Mouse (Mus musculus) E14TG2a.4 (cell line): ENCODE data around the gene Fat3.

Experiments used
- H3K27me3 ChIP-seq: 2 replicates; pipeline ENCODE4 v1.6.1; 2014; ENCODE audit warnings: low read length, control low read depth; ENCODE audit not compliant: insufficient read depth
- H3K36me3 ChIP-seq: 2 replicates; pipeline ENCODE4 v1.6.1; 2014; ENCODE audit warnings: low read length, control low read depth; ENCODE audit not compliant: insufficient read depth
- H3K4me1 ChIP-seq: replicated peaks from 2 replicates; pipeline ENCODE4 v1.6.1; 2014; ENCODE audit warnings: low read depth, low read length, control low read depth
- H3K4me3 ChIP-seq: replicated peaks from 2 replicates; pipeline ENCODE4 v1.5.1; 2014; ENCODE audit warnings: mild to moderate bottlenecking, low read length
- H3K9me3 ChIP-seq: 2 replicates; pipeline ENCODE4 v1.6.1; 2014; ENCODE audit warnings: low read length, control low read depth
- CTCF ChIP-seq: conservative IDR thresholded peaks from 2 replicates; pipeline ENCODE4 v1.5.1; 2014; ENCODE audit warnings: low read length
- NANOG ChIP-seq: IDR thresholded peaks from 2 replicates; pipeline ENCODE4 v1.6.1; 2014; ENCODE audit warnings: borderline replicate concordance, low read length, mixed read lengths
- POU5F1 ChIP-seq: IDR thresholded peaks from 2 replicates; pipeline ENCODE4 v1.6.1; 2014; ENCODE audit warnings: low read length, borderline replicate concordance

Fat3 gene

DNA sequence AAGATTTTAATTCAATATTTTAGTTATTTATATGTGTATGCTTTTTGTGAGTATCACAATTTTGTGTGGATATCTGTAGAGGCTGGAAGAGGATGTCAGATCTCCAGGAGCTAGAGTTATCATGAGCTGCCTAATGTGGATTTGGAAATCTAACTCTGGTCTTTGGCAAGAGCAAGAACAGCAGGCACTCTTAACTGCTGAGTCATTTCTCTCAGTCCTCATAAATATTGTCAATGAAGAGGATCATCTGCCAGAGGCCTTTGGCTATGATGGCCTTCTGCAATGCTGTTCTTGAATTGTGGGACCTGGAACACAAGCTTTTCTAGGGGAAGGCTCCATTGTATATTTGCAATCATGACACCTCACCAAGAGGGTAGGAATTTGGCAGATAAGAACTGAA lies 529.7 kb downstream of the Fat3 start:
- TF ChIP-seq POU5F1 (no peak), NANOG (no peak), CTCF (no peak)
- H3K36me3 ChIP-seq = no peaks in the 10 kb centered on the region
- H3K27me3 ChIP-seq = no peaks in the 10 kb centered on the region
- no peaks in the 10 kb centered on the region for H3K4me1 ChIP-seq
- peaks cover 6% of the 10 kb centered on the region; the same call in 1 of the 2 replicates for H3K9me3 ChIP-seq
- H3K4me3 ChIP-seq = no peak overlapping the region

DNA sequence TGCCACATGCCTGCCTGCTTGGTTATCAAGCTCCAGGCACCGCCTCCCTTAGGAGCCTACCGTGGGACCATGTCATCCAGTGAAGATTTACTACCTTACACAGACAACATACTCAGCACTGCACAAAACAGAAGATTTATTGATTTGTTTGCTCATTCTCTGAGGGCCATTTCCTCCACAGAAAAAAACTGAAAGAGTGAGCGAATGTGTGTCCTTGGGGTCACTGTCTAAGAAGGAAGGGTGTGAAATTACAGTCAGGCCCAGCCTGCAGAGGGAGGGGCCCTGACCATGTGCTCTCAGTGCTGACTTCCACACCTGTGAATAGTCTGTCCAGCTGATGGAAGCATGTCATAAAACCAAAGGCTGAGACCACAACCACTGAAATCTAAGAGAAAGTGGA lies 536.9 kb downstream of the Fat3 start:
- Histone ChIP-seq H3K36me3 (no peaks in the 10 kb centered on the region), H3K4me1 (no peaks in the 10 kb centered on the region), H3K9me3 (peaks cover 17% of the 10 kb centered on the region), H3K4me3 (no peak overlapping the region), H3K27me3 (no peaks in the 10 kb centered on the region)
- TF ChIP-seq POU5F1 (no peak), CTCF (no peak), NANOG (no peak)

- H3K36me3 ChIP-seq = no peaks in the 10 kb centered on the region
- peaks cover 17% of the 10 kb centered on the region for H3K9me3 ChIP-seq
- H3K4me1 ChIP-seq = no peaks in the 10 kb centered on the region
- TF ChIP-seq NANOG = no peak
- TF ChIP-seq CTCF = no peak
- no peak for TF ChIP-seq POU5F1
- H3K4me3 ChIP-seq = no peak overlapping the region
- no peaks in the 10 kb centered on the region for H3K27me3 ChIP-seq
These were observed 538.2 kb downstream of the Fat3 start for GRCm38 (mm10) chr9:15962886-15963285.

DNA sequence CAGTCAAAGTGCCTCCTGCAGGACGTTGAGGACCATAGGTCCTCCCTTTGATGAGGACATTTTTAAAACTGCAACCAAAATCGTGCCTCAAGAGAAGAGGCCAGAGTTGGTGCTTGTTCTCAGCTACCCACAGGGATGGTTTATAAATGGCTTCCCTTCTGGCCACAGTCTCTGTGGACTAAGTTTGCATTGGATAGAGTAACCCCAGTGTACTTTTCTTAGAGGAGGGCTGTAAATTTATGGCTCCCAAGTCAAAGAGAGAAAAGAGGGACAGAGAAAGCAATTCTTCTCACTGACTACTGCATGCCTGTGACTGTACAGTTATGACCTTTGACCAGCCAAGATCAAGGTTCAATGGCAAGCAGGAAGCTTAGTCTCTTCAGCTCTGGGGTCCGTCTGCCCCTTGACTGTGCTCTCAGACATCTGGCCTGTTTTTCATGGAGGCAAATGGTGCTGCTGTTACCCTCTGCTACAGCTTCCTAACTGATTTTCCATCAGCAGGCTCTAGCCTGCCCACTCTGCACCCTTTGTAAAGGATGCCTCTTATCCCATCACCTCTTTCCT lies 542.8 kb downstream of the Fat3 start:
- Histone ChIP-seq H3K9me3 (no peaks in the 10 kb centered on the region), H3K27me3 (no peaks in the 10 kb centered on the region), H3K36me3 (no peaks in the 10 kb centered on the region), H3K4me3 (no peak overlapping the region), H3K4me1 (no peaks in the 10 kb centered on the region)
- TF ChIP-seq NANOG = no peak
- no peak for TF ChIP-seq POU5F1
- TF ChIP-seq CTCF = no peak

GRCm38 (mm10) chr9:15957816-15958215 lies 543.3 kb downstream of the Fat3 start:
- TF ChIP-seq POU5F1 (no peak), CTCF (no peak), NANOG (no peak)

DNA sequence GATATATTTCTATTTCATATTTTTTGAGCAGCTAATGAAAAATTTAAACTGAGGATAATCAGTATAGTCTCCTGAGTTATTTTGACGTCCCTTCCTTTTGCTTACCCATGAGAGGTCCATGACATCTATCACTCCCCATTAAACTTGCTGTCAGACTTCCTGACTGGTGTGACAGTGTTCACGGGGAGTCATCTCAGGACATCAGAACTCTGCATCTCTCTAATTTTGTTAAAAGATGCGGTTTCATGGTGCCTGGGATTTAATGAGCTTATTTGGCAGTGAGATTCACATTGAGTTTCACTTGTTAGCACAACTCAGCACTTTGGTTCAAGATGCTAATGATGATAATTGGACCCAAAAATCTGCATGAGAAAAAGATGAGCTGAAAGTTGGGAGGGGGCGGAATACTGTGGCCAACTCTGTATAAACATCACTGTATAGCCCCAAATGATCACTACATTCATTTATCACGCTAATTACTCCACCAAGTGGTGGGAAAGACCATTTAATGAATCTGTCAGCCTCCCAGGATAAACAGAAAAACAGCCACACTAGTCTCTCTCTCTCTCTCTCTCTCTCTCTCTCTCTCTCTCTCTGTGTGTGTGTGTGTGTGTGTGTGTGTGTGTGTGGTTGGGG lies 545.8 kb downstream of the Fat3 start:
- Histone ChIP-seq H3K27me3 (0 out of 2 replicates have a peak, but pooled peaks cover 2% of the 10 kb centered on the region), H3K4me1 (no peaks in the 10 kb centered on the region), H3K36me3 (no peaks in the 10 kb centered on the region), H3K4me3 (no peak overlapping the region), H3K9me3 (no peaks in the 10 kb centered on the region)
- TF ChIP-seq POU5F1 (no peak), CTCF (no peak), NANOG (no peak)

More at GRCm38 (mm10) chr9:15957816-15958215, 543.3 kb downstream of the Fat3 start:
- no peak overlapping the region for H3K4me3 ChIP-seq
- H3K27me3 ChIP-seq = no peaks in the 10 kb centered on the region
- H3K36me3 ChIP-seq = no peaks in the 10 kb centered on the region
- H3K9me3 ChIP-seq = no peaks in the 10 kb centered on the region
- H3K4me1 ChIP-seq = no peaks in the 10 kb centered on the region

GRCm38 (mm10) chr9:15954338-15954704 lies 546.8 kb downstream of the Fat3 start:
- Histone ChIP-seq H3K9me3 (no peaks in the 10 kb centered on the region), H3K4me1 (no peaks in the 10 kb centered on the region), H3K27me3 (0 out of 2 replicates have a peak, but pooled peaks cover 2% of the 10 kb centered on the region), H3K36me3 (no peaks in the 10 kb centered on the region), H3K4me3 (no peak overlapping the region)
- TF ChIP-seq NANOG = no peak
- no peak for TF ChIP-seq CTCF
- no peak for TF ChIP-seq POU5F1

GRCm38 (mm10) chr9:15953585-15954337 lies 547.3 kb downstream of the Fat3 start:
- H3K36me3 ChIP-seq = no peaks in the 10 kb centered on the region
- H3K9me3 ChIP-seq = no peaks in the 10 kb centered on the region
- TF ChIP-seq NANOG (no peak), POU5F1 (no peak), CTCF (no peak)
- H3K4me1 ChIP-seq = no peaks in the 10 kb centered on the region
- no peak overlapping the region for H3K4me3 ChIP-seq
- H3K27me3 ChIP-seq = 0 out of 2 replicates have a peak, but pooled peaks cover 2% of the 10 kb centered on the region
